Mouse (Mus musculus) neural tube, embryonic 10.5 days (tissue): ENCODE data around the gene Tsnax.

Source experiments
- DNase-seq: peaks from one replicate; pipeline ENCODE4 v3.0.0-alpha.2; 2017; ENCODE audit warnings: low spot score; ENCODE audit errors: extremely low spot score

Gene Tsnax

GRCm38 (mm10) chr8:125080388-125081344 is 67.9 kb downstream of the Tsnax start:
- DNase-seq, result no peak

- DNase-seq, result no peak
These were observed 70.9 kb downstream of the Tsnax start for GRCm38 (mm10) chr8:125083746-125084145.
